Mouse (Mus musculus): Measurements from ENCODE around the gene Mmab.

Mmab gene

GRCm38 (mm10) chr5:114443566-114444367, at the start of gene Mmab, which contains the start of gene Mvk:
Gene Mmab, minus strand, starts transcription at chr5:114444060.
Gene Mvk, plus strand, starts transcription at chr5:114444269.
- DNase-seq: peak; percentile 99

- DNase-seq: no peak
Measured at GRCm38 (mm10) chr5:114490241-114490640, 46.4 kb upstream of the Mmab start.

GRCm38 (mm10) chr5:114489570-114489969, 45.7 kb upstream of the Mmab start:
- DNase-seq: no peak

GRCm38 (mm10) chr5:114485685-114486084, 41.8 kb upstream of the Mmab start:
- no peak for DNase-seq

GRCm38 (mm10) chr5:114482587-114483011, 38.7 kb upstream of the Mmab start:
- DNase-seq: no peak

GRCm38 (mm10) chr5:114478267-114478666, 34.4 kb upstream of the Mmab start:
- DNase-seq: no peak

GRCm38 (mm10) chr5:114474741-114475491, 31.1 kb upstream of the Mmab start:
- DNase-seq: no peak

GRCm38 (mm10) chr5:114470359-114470758, 26.5 kb upstream of the Mmab start:
- no peak for DNase-seq

- no peak for DNase-seq
Measured at GRCm38 (mm10) chr5:114468007-114468406, 24.1 kb upstream of the Mmab start.

- peak; percentile 61 to 79 for DNase-seq
Measured at GRCm38 (mm10) chr5:114467430-114467829, 23.6 kb upstream of the Mmab start.

- no peak for DNase-seq
Measured at GRCm38 (mm10) chr5:114467019-114467418, 23.2 kb upstream of the Mmab start.

- DNase-seq: no peak
Measured at GRCm38 (mm10) chr5:114465641-114466040, 21.8 kb upstream of the Mmab start.

GRCm38 (mm10) chr5:114464561-114464960, 20.7 kb upstream of the Mmab start:
- no peak for DNase-seq

- no peak for DNase-seq
Measured at GRCm38 (mm10) chr5:114462067-114463040, 18.5 kb upstream of the Mmab start.

GRCm38 (mm10) chr5:114461238-114461637, 17.4 kb upstream of the Mmab start:
- peak; percentile 84 to 93 for DNase-seq

- peak in 1 of 2 experiments; percentile 43 for DNase-seq
Measured at GRCm38 (mm10) chr5:114456995-114457605, 13.2 kb upstream of the Mmab start.

- DNase-seq: peak; percentile 81 to 89
Measured at GRCm38 (mm10) chr5:114456287-114456686, 12.4 kb upstream of the Mmab start.

GRCm38 (mm10) chr5:114449011-114449410, 5.2 kb upstream of the Mmab start:
- no peak for DNase-seq

GRCm38 (mm10) chr5:114444368-114444692, 470 bp upstream of the Mmab start:
- DNase-seq: no peak

GRCm38 (mm10) chr5:114435588-114435987, 8.3 kb downstream of the Mmab start:
- DNase-seq: no peak

GRCm38 (mm10) chr5:114434359-114434758, 9.5 kb downstream of the Mmab start:
- no peak for DNase-seq

- peak; percentile 52 to 60 for DNase-seq
Measured at GRCm38 (mm10) chr5:114429781-114430180, 14.1 kb downstream of the Mmab start.
